Mouse (Mus musculus) CD4-positive helper T cell, adult 2 months (primary cell): Measurements from ENCODE around the gene Bcl2l12.
A peak's percentile ranks its signal among the peaks of the same experiment; 100 is the strongest.

Experiments
- DNase-seq: peaks from one replicate; pipeline ENCODE4 v3.0.0-alpha.2; 2012; ENCODE audit warnings: low read depth, missing footprints, low spot score

The Bcl2l12 gene

GRCm38 (mm10) chr7:44986879-44987718 lies 11.4 kb downstream of the Bcl2l12 start:
- DNase-seq = no peak

GRCm38 (mm10) chr7:44986192-44986878 lies 12.2 kb downstream of the Bcl2l12 start, which contains the start of gene Prmt1:
Prmt1 (minus strand) TSS chr7:44986568.
- DNase-seq = peak; percentile 100

GRCm38 (mm10) chr7:44985595-44986191 lies 12.8 kb downstream of the Bcl2l12 start:
- DNase-seq = peak; percentile 69

- DNase-seq = no peak
Measured at GRCm38 (mm10) chr7:44984833-44985164, 13.7 kb downstream of the Bcl2l12 start.

GRCm38 (mm10) chr7:44983944-44984832 lies 14.3 kb downstream of the Bcl2l12 start:
- no peak for DNase-seq

- DNase-seq = peak; percentile 82
Measured at GRCm38 (mm10) chr7:44983085-44983484, 15.4 kb downstream of the Bcl2l12 start.

GRCm38 (mm10) chr7:44981539-44981938 lies 17.0 kb downstream of the Bcl2l12 start:
- DNase-seq = no peak

GRCm38 (mm10) chr7:44978300-44978699 lies 20.2 kb downstream of the Bcl2l12 start:
- no peak for DNase-seq

- DNase-seq = no peak
Measured at GRCm38 (mm10) chr7:44975117-44975419, 23.4 kb downstream of the Bcl2l12 start.

- DNase-seq = no peak
Measured at GRCm38 (mm10) chr7:44974383-44975116, 24.0 kb downstream of the Bcl2l12 start, which contains the start of gene Cpt1c. Cpt1c (minus strand) TSS chr7:44974851.

- no peak for DNase-seq
Measured at GRCm38 (mm10) chr7:44973415-44974130, 24.9 kb downstream of the Bcl2l12 start.

GRCm38 (mm10) chr7:44971142-44971541 lies 27.4 kb downstream of the Bcl2l12 start:
- DNase-seq = no peak

- peak; percentile 86 for DNase-seq
Measured at GRCm38 (mm10) chr7:44970231-44970691, 28.3 kb downstream of the Bcl2l12 start.

- DNase-seq = no peak
Measured at GRCm38 (mm10) chr7:44966638-44967037, 31.9 kb downstream of the Bcl2l12 start.

- DNase-seq = no peak
Measured at GRCm38 (mm10) chr7:44965975-44966374, 32.5 kb downstream of the Bcl2l12 start.

GRCm38 (mm10) chr7:44964990-44965389 lies 33.5 kb downstream of the Bcl2l12 start:
- DNase-seq = no peak

- no peak for DNase-seq
Measured at GRCm38 (mm10) chr7:44962831-44963230, 35.7 kb downstream of the Bcl2l12 start.

GRCm38 (mm10) chr7:44962337-44962736 lies 36.2 kb downstream of the Bcl2l12 start:
- no peak for DNase-seq

- no peak for DNase-seq
Measured at GRCm38 (mm10) chr7:44960512-44960910, 38.0 kb downstream of the Bcl2l12 start.

GRCm38 (mm10) chr7:44959874-44960511 lies 38.5 kb downstream of the Bcl2l12 start:
- DNase-seq = no peak
